Mouse (Mus musculus) stomach, postnatal 0 days (tissue): Measurements from ENCODE around the gene Hpse2. TPM values are rescaled to one million over a fixed set of nuclear protein-coding genes. Genes with fewer than 3 reads are reported as not detected.

ENCODE experiments used
- ATAC-seq: fragments of 200-750 bp; cut with Nextera tagmentation; 2 replicates; pipeline ENCODE4 v1.8.0; 2017; ENCODE audit not compliant: low FRiP score, low TSS enrichment
- DNase-seq: peaks from one replicate; pipeline ENCODE4 v3.0.0-alpha.2; 2016; ENCODE audit warnings: low spot score
- H3K27ac ChIP-seq: fragments of 300-500 bp; sonication (generic); replicated peaks from 2 replicates; pipeline ENCODE4 v1.5.1; 2014; ENCODE audit warnings: mild to moderate bottlenecking, control low read depth
- H3K27me3 ChIP-seq: fragments of 300-500 bp; sonication (generic); 2 replicates; pipeline ENCODE4 v1.6.1; 2014; ENCODE audit warnings: low read length; ENCODE audit not compliant: control insufficient read depth, insufficient read depth
- H3K36me3 ChIP-seq: fragments of 300-500 bp; sonication (generic); 2 replicates; pipeline ENCODE4 v1.6.1; 2014; ENCODE audit warnings: low read length, mixed read lengths; ENCODE audit not compliant: control insufficient read depth, insufficient read depth
- H3K4me1 ChIP-seq: fragments of 300-500 bp; sonication (generic); replicated peaks from 2 replicates; pipeline ENCODE4 v1.6.1; 2014; ENCODE audit warnings: antibody characterized with exemption; ENCODE audit not compliant: control insufficient read depth, insufficient read depth
- H3K4me2 ChIP-seq: fragments of 300-500 bp; sonication (generic); replicated peaks from 2 replicates; pipeline ENCODE4 v1.6.1; 2014; ENCODE audit warnings: low read depth, mild to moderate bottlenecking, control low read depth, moderate library complexity
- H3K4me3 ChIP-seq: fragments of 300-500 bp; sonication (generic); 2 replicates; pipeline ENCODE4 v1.5.1; 2014; ENCODE audit warnings: low read depth, low read length, control low read depth
- H3K9ac ChIP-seq: fragments of 300-500 bp; sonication (generic); 2 replicates; pipeline ENCODE4 v1.6.1; 2014; ENCODE audit warnings: mild to moderate bottlenecking, low read length, control low read depth, mixed read lengths
- H3K9me3 ChIP-seq: fragments of 300-500 bp; sonication (generic); 2 replicates; pipeline ENCODE4 v1.6.1; 2016; ENCODE audit warnings: low read length; ENCODE audit not compliant: control insufficient read depth
- CTCF ChIP-seq: IDR thresholded peaks from 2 replicates; pipeline ENCODE4 v1.5.1; 2016; ENCODE audit warnings: antibody characterized with exemption, low read depth, mild to moderate bottlenecking, moderate library complexity
- EP300 ChIP-seq: optimal IDR thresholded peaks from 2 replicates; pipeline ENCODE3; 2016; ENCODE audit warnings: antibody characterized with exemption
- WGBS: fragments of 180-500 bp; shearing (Covaris S2); extraction: QIAGEN DNeasy Blood & Tissue Kit; methylation state at CpG from one replicate; pipeline ENCODE4 v1.1.7; 2014; 5-methylcytosine and 5-hydroxymethylcytosine counted together
- polyA plus RNA-seq: library from polyadenylated mRNA; unstranded; fragments of >200 nt; fragmentation: Nextera tagmentation; extraction: Ambion mirVana; gene quantifications from 2 replicates; pipeline ENCODE4 v1.2.1, GENCODE M21; 2015

Gene Hpse2
- polyA plus RNA-seq, 1 experiment from 2014 or later, result 1.3 TPM

DNA sequence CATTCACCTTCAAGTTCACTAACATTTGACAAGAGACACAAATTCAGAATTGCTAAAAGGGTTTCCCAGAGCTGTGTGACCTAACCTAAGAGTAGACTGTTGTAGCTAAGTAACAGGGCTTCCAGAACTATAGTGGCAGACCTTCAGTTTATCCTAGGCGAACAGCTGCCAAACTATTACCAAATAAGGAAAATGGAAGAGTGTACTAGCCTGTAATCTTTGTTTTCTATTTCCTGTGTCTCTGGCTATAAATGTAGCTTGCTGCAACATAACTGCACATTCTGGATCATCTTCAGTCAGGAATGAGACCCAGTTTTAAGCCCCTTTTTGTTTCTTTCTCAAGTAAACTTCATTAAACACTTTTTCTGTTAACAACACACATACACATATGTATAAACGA is 324.0 kb downstream of the Hpse2 start:
- H3K9me3 ChIP-seq, result no peaks in the 10 kb centered on the region
- no peak for ATAC-seq
- no peak overlapping the region for H3K4me3 ChIP-seq
- TF ChIP-seq EP300 (no peak), CTCF (no peak)
- no peak overlapping the region for H3K9ac ChIP-seq
- H3K27me3 ChIP-seq, result no peaks in the 10 kb centered on the region
- 41% methylated on average over 2 of the region's 2 CpGs for WGBS
- DNase-seq, result no peak
- no peaks in the 10 kb centered on the region for H3K4me1 ChIP-seq
- no peaks in the 10 kb centered on the region for H3K36me3 ChIP-seq
- H3K4me2 ChIP-seq, result no peak overlapping the region
- H3K27ac ChIP-seq, result no peak overlapping the region

DNA sequence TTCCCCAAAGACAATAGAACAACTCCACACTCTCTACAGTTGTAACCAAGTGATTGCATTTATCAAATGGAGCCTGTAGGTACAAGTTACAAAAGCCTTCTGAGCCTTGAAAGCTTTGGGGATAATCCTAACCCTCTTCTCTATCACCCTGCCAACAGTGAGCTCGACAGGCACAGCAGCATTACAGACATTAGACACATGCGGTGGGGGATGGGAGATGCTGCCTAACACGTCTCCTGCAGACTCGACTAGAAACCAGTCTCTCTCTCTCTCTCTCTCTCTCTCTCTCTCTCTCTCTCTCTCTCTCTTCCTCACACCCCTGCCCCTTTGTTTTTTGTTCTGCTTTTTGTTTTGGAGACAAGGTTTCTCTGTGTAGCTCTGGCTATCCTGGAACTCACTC is 343.6 kb downstream of the Hpse2 start:
- no peaks in the 10 kb centered on the region for H3K27me3 ChIP-seq
- no peak overlapping the region for H3K4me3 ChIP-seq
- ATAC-seq (no peak), DNase-seq (no peak)
- TF ChIP-seq EP300 (no peak), CTCF (no peak)
- 32% methylated on average over 4 of the region's 4 CpGs for WGBS
- H3K9me3 ChIP-seq, result 0 out of 2 replicates have a peak, but pooled peaks cover 2% of the 10 kb centered on the region
- no peak overlapping the region for H3K4me2 ChIP-seq
- no peaks in the 10 kb centered on the region for H3K36me3 ChIP-seq
- no peaks in the 10 kb centered on the region for H3K4me1 ChIP-seq
- H3K9ac ChIP-seq, result no peak overlapping the region
- no peak overlapping the region for H3K27ac ChIP-seq

DNA sequence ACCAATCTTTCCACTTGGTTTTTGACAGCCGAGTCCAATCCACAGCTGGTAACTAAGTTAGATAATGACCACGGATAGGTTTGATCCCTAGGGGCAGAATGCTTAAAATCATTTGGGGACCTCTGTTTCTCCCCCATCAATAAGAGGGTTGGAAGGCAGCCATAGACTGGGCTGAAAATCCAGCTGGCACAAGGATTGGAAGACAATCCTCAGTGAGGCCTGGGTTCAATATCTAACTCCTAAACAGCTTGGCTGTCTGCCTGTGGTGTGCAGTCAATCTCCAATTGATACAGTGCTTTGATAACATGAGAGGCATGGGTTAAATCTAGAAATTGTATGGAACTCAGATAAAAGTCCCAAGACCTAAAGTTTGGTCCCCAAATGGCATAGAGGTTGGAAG is 345.4 kb downstream of the Hpse2 start:
- no peak for DNase-seq
- TF ChIP-seq CTCF, result no peak
- no peak for TF ChIP-seq EP300

DNA sequence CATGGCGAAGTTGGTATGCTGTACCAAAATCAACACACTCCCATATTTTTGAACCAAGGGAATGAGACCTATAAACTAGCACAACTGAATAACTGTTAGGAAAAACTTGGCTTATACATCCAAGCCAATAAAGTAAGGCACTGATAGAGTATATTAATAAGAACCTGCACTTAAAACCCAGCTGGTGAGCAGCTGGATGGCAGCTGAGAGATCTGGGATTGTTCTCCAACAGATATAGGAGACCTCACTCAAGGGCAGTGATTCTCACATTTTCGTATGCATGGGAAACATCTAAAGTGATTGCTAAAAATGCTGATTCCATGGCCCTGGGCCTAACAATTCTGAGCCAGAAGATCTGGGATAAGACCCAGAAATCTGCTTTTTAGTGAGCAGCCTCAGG is 345.9 kb downstream of the Hpse2 start:
- H3K27ac ChIP-seq, result no peak overlapping the region
- TF ChIP-seq EP300 (no peak), CTCF (no peak)
- no peak for DNase-seq
- no peaks in the 10 kb centered on the region for H3K27me3 ChIP-seq
- no peak for ATAC-seq
- H3K9me3 ChIP-seq, result no peaks in the 10 kb centered on the region
- no peak overlapping the region for H3K4me2 ChIP-seq
- H3K9ac ChIP-seq, result no peak overlapping the region
- WGBS, result 79% methylated on average over 2 of the region's 2 CpGs
- no peaks in the 10 kb centered on the region for H3K4me1 ChIP-seq
- H3K4me3 ChIP-seq, result no peak overlapping the region
- no peaks in the 10 kb centered on the region for H3K36me3 ChIP-seq

More for the DNA sequence above, 345.4 kb downstream of the Hpse2 start:
- Histone ChIP-seq H3K4me2 (no peak overlapping the region), H3K4me3 (no peak overlapping the region), H3K9ac (no peak overlapping the region), H3K36me3 (no peaks in the 10 kb centered on the region), H3K27me3 (no peaks in the 10 kb centered on the region), H3K27ac (no peak overlapping the region), H3K4me1 (no peaks in the 10 kb centered on the region), H3K9me3 (no peaks in the 10 kb centered on the region)
- ATAC-seq, result no peak
- 64% methylated on average over 2 of the region's 2 CpGs for WGBS

DNA sequence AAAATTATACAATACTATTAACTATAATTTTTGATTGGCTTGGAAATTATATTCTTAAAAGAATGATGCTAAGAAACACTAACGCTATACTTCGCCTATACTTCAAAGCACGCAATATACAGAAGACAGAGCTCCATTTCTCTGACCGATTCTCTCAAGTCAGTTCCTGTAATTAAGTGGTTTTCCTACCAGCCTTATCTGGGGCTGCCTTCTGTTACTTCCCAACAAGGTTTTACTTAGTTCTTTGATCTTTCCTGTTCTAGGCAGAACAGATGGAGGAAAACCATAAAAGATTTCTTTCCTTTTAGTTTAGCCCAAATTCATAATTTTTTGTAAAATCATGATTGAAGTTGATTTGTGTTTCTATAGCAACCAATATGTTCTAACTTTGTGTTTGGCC is 351.8 kb downstream of the Hpse2 start:
- Histone ChIP-seq H3K27ac (no peak overlapping the region), H3K36me3 (no peaks in the 10 kb centered on the region), H3K4me3 (no peak overlapping the region), H3K4me2 (no peak overlapping the region), H3K9ac (no peak overlapping the region), H3K4me1 (no peaks in the 10 kb centered on the region), H3K27me3 (no peaks in the 10 kb centered on the region), H3K9me3 (no peaks in the 10 kb centered on the region)
- WGBS, result 83% methylated on average over 4 of the region's 4 CpGs
- TF ChIP-seq CTCF, result no peak
- TF ChIP-seq EP300, result no peak
- no peak for ATAC-seq
- no peak for DNase-seq

DNA sequence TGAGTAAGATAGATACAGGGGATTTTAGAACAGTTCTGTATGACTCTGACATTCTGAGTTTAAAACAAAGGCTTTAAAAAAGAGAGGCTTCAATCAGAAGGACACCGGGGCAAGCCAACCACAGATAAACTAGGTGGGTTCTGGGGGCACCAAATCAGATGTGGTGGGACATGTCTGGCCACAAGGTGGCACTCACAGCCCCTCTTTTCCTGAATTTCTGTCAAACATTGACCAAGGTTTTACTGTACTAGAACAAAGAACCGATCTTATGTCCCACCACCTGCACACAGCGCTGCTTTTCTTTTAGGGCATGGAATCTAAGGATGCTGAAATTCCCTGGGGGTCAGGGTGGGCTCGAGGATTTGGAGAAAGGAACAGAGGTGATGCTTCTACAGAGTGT is 360.9 kb downstream of the Hpse2 start:
- Histone ChIP-seq H3K27me3 (no peaks in the 10 kb centered on the region), H3K27ac (no peak overlapping the region), H3K4me1 (no peaks in the 10 kb centered on the region), H3K36me3 (no peaks in the 10 kb centered on the region), H3K4me2 (no peak overlapping the region), H3K9me3 (no peaks in the 10 kb centered on the region), H3K9ac (no peak overlapping the region), H3K4me3 (no peak overlapping the region)
- peak; percentile 73 for TF ChIP-seq CTCF
- TF ChIP-seq EP300, result no peak
- WGBS, result 27% methylated on average over 4 of the region's 4 CpGs
- peak; percentile 19 for DNase-seq
- ATAC-seq, result no peak
